ENCODE assay signal across 28 mouse cellular contexts in genomic region chr10:130288007-130288406, GRCm38 (mm10). TPM values are rescaled to one million over a fixed set of nuclear protein-coding genes. Genes with fewer than 3 reads are reported as not detected.
"Had no signal": no experiment of that assay in that cellular context is flagged by ENCODE, and none has a peak within 500 bp of the region (broad histone marks: within the 10 kb centered on the region; RNA-seq: fewer than 3 reads in every experiment).

No protein-coding gene starts in this region.

- H3K9ac ChIP-seq: limb, embryonic 12.5 days; limb, embryonic 15.5 days; liver, embryonic 14.5 days; liver, postnatal 0 days; lung, embryonic 14.5 days; midbrain, embryonic 12.5 days had no signal

- H3K36me3 ChIP-seq: limb, embryonic 12.5 days; limb, embryonic 15.5 days; midbrain, embryonic 12.5 days had no signal

- H3K9me3 ChIP-seq: limb, embryonic 12.5 days; limb, embryonic 15.5 days; midbrain, embryonic 12.5 days had no signal

- H3K27ac ChIP-seq: kidney, postnatal 0 days; layer of hippocampus, adult 2 months; limb, embryonic 12.5 days; limb, embryonic 15.5 days; liver, embryonic 14.5 days; macrophage; midbrain, embryonic 12.5 days had no signal

- ATAC-seq: intestine, postnatal 0 days; liver, postnatal 0 days; lung, postnatal 0 days; midbrain, embryonic 16.5 days had no signal

- H3K4me2 ChIP-seq: limb, embryonic 12.5 days; limb, embryonic 15.5 days; liver, embryonic 11.5 days; lung, embryonic 14.5 days; midbrain, embryonic 12.5 days had no signal

- H3K4me1 ChIP-seq: limb, embryonic 12.5 days; limb, embryonic 15.5 days; midbrain, embryonic 12.5 days had no signal

- H3K4me3 ChIP-seq: layer of hippocampus, adult 2 months; limb, embryonic 12.5 days; limb, embryonic 15.5 days; midbrain, embryonic 12.5 days had no signal

- H3K27me3 ChIP-seq: limb, embryonic 12.5 days; limb, embryonic 15.5 days; midbrain, embryonic 12.5 days had no signal

- DNase-seq: kidney, adult 2 months; kidney, postnatal 25 days; layer of hippocampus, adult 9-11 months; left cerebral cortex, postnatal 4 days; liver, postnatal 0 days; lung, embryonic 14.5 days; thymus, adult 18-20 months; thymus, postnatal 36 days had no signal

RNA-seq across cellular contexts. Expression of gene Neurod4, which starts 8.0 kb away (rescaled TPM):
- total RNA-seq: left cerebral cortex, postnatal 4 days; megakaryocyte, adult 5-6 weeks had no signal
- polyA plus RNA-seq: intestine, embryonic 14.5 days; intestine, postnatal 0 days; kidney, adult 2 months; kidney, embryonic 14.5 days; kidney, postnatal 0 days; large intestine, adult 2 months; limb, embryonic 15.5 days; liver, embryonic 11.5 days; liver, embryonic 14.5 days; liver, postnatal 0 days; lung, embryonic 14.5 days; lung, postnatal 0 days; macrophage; small intestine, adult 2 months; stomach, embryonic 16.5 days; testis, adult 2 months; urinary bladder, adult 2 months had no signal

RNA-seq across cellular contexts. Expression of gene Tespa1, which starts 34.7 kb away (rescaled TPM):
- polyA plus RNA-seq: kidney, embryonic 14.5 days; midbrain, embryonic 12.5 days; midbrain, embryonic 16.5 days; neural tube, embryonic 14.5 days; testis, adult 2 months had no signal
